Mouse (Mus musculus): Measurements from ENCODE around the gene Foxk1.

Gene Foxk1

GRCm38 (mm10) chr5:142400981-142401640 is at the start of gene Foxk1:
TSS of gene Foxk1 (plus strand) at chr5:142401497.
- peak; percentile 94 to 99 for DNase-seq (ENCODE audit: low spot score in 2 of 2)

GRCm38 (mm10) chr5:142352336-142352892 is 48.9 kb upstream of the Foxk1 start:
- no peak for DNase-seq (ENCODE audit: low spot score in 2 of 2)

- no peak for DNase-seq (ENCODE audit: low spot score in 2 of 2)
Measured at GRCm38 (mm10) chr5:142355144-142355543, 46.2 kb upstream of the Foxk1 start.

- DNase-seq (ENCODE audit: low spot score in 2 of 2) = no peak
Measured at GRCm38 (mm10) chr5:142361166-142361565, 40.1 kb upstream of the Foxk1 start.

GRCm38 (mm10) chr5:142362894-142363293 is 38.4 kb upstream of the Foxk1 start:
- DNase-seq (ENCODE audit: low spot score in 2 of 2) = no peak

GRCm38 (mm10) chr5:142364095-142364494 is 37.2 kb upstream of the Foxk1 start:
- no peak for DNase-seq (ENCODE audit: low spot score in 2 of 2)

GRCm38 (mm10) chr5:142367085-142368081 is 33.9 kb upstream of the Foxk1 start:
- DNase-seq (ENCODE audit: low spot score in 2 of 2) = peak; percentile 96 to 99

- no peak for DNase-seq (ENCODE audit: low spot score in 2 of 2)
Measured at GRCm38 (mm10) chr5:142368122-142368521, 33.2 kb upstream of the Foxk1 start.

- DNase-seq (ENCODE audit: low spot score in 2 of 2) = no peak
Measured at GRCm38 (mm10) chr5:142370406-142371171, 30.7 kb upstream of the Foxk1 start.

GRCm38 (mm10) chr5:142371172-142372155 is 29.8 kb upstream of the Foxk1 start:
- no peak for DNase-seq (ENCODE audit: low spot score in 2 of 2)

GRCm38 (mm10) chr5:142372207-142372606 is 29.1 kb upstream of the Foxk1 start:
- no peak for DNase-seq (ENCODE audit: low spot score in 2 of 2)

- DNase-seq (ENCODE audit: low spot score in 2 of 2) = no peak
Measured at GRCm38 (mm10) chr5:142374343-142374742, 27.0 kb upstream of the Foxk1 start.

GRCm38 (mm10) chr5:142375641-142376040 is 25.7 kb upstream of the Foxk1 start:
- no peak for DNase-seq (ENCODE audit: low spot score in 2 of 2)

- no peak for DNase-seq (ENCODE audit: low spot score in 2 of 2)
Measured at GRCm38 (mm10) chr5:142376071-142376470, 25.2 kb upstream of the Foxk1 start.

GRCm38 (mm10) chr5:142378068-142378467 is 23.2 kb upstream of the Foxk1 start:
- DNase-seq (ENCODE audit: low spot score in 2 of 2) = no peak

GRCm38 (mm10) chr5:142380491-142380890 is 20.8 kb upstream of the Foxk1 start:
- no peak for DNase-seq (ENCODE audit: low spot score in 2 of 2)

- DNase-seq (ENCODE audit: low spot score in 2 of 2) = no peak
Measured at GRCm38 (mm10) chr5:142384911-142385660, 16.2 kb upstream of the Foxk1 start.

- no peak for DNase-seq (ENCODE audit: low spot score in 2 of 2)
Measured at GRCm38 (mm10) chr5:142386329-142386728, 15.0 kb upstream of the Foxk1 start.

- DNase-seq (ENCODE audit: low spot score in 2 of 2) = no peak
Measured at GRCm38 (mm10) chr5:142386784-142387680, 14.3 kb upstream of the Foxk1 start.

All from thymus, postnatal 10 days (tissue).